ENCODE assay signal across 8 mouse cellular contexts in genomic region chr11:72029143-72029542, GRCm38 (mm10). TPM values are rescaled to one million over a fixed set of nuclear protein-coding genes. Genes with fewer than 3 reads are reported as not detected.
A peak's percentile ranks its signal among the peaks of the same experiment; 100 is the strongest.
DNase-seq lines count a peak whose midpoint lies in the region; ATAC-seq and TF ChIP-seq lines count a peak whose summit lies in the region.

No protein-coding gene starts in this region.

- no peaks in the 10 kb centered on the region for H3K27me3 ChIP-seq in heart, adult 2 months (ENCODE audit: control insufficient read depth, insufficient read depth, low read length)
- peaks cover 41% of the 10 kb centered on the region for H3K27me3 ChIP-seq in heart, embryonic 10.5 days (ENCODE audit: insufficient read depth, poor library complexity, severe bottlenecking)
- H3K27me3 ChIP-seq in forebrain, embryonic 14.5 days (replicated peaks; ENCODE audit: control insufficient read depth, insufficient read depth, low read length): 0 out of 2 replicates have a peak, but pooled peaks cover 3% of the 10 kb centered on the region
- 0 out of 2 replicates have a peak, but pooled peaks cover 3% of the 10 kb centered on the region for H3K27me3 ChIP-seq in liver, postnatal 0 days (ENCODE audit: insufficient read depth, low read length)

- TF ChIP-seq POLR2A in heart, adult 2 months (IDR thresholded peaks at IDR 0.05; ENCODE audit: insufficient read depth, low read depth, low read length): no peak

- no peaks in the 10 kb centered on the region for H3K36me3 ChIP-seq in heart, adult 2 months (ENCODE audit: control insufficient read depth, insufficient read depth, low read length)
- H3K36me3 ChIP-seq in heart, embryonic 10.5 days: no peaks in the 10 kb centered on the region
- H3K36me3 ChIP-seq in forebrain, embryonic 14.5 days (ENCODE audit: control insufficient read depth, insufficient read depth, low read length): no peaks in the 10 kb centered on the region
- no peaks in the 10 kb centered on the region for H3K36me3 ChIP-seq in liver, postnatal 0 days (replicated peaks; ENCODE audit: insufficient read depth, low read length)

- H3K9me3 ChIP-seq in heart, embryonic 10.5 days: no peaks in the 10 kb centered on the region
- H3K9me3 ChIP-seq in forebrain, embryonic 14.5 days (replicated peaks; ENCODE audit: control insufficient read depth, low read length): no peaks in the 10 kb centered on the region
- no peaks in the 10 kb centered on the region for H3K9me3 ChIP-seq in liver, postnatal 0 days (ENCODE audit: low read length)

- no peak overlapping the region for H3K9ac ChIP-seq in heart, adult 2 months (ENCODE audit: low read depth, low read length)
- H3K9ac ChIP-seq in forebrain, embryonic 14.5 days (ENCODE audit: low read length): no peak overlapping the region
- H3K9ac ChIP-seq in liver, postnatal 0 days (replicated peaks): no peak overlapping the region

- H3K79me2 ChIP-seq in heart, adult 2 months (replicated peaks; ENCODE audit: control insufficient read depth, insufficient read depth, low read length): no peaks in the 10 kb centered on the region

- TF ChIP-seq EP300 in heart, adult 2 months (IDR thresholded peaks at IDR 0.05; ENCODE audit: insufficient read depth, low read depth, low read length): no peak
- TF ChIP-seq EP300 in liver, postnatal 0 days (IDR thresholded peaks at IDR 0.05; ENCODE audit: low read depth): no peak

- no peaks in the 10 kb centered on the region for H3K4me1 ChIP-seq in heart, adult 2 months (ENCODE audit: control insufficient read depth, insufficient read depth, low read length)
- peaks cover 21% of the 10 kb centered on the region for H3K4me1 ChIP-seq in heart, embryonic 10.5 days
- no peaks in the 10 kb centered on the region for H3K4me1 ChIP-seq in forebrain, embryonic 14.5 days (ENCODE audit: control insufficient read depth, insufficient read depth, low read length)
- no peaks in the 10 kb centered on the region for H3K4me1 ChIP-seq in liver, postnatal 0 days (ENCODE audit: insufficient read depth)

- H3K4me3 ChIP-seq in heart, adult 2 months: no peak overlapping the region
- no peak overlapping the region for H3K4me3 ChIP-seq in heart, embryonic 10.5 days
- no peak overlapping the region for H3K4me3 ChIP-seq in forebrain, embryonic 14.5 days (ENCODE audit: low read depth, low read length)
- H3K4me3 ChIP-seq in liver, postnatal 0 days (ENCODE audit: low read depth, low read length): no peak overlapping the region

- peak; percentile 67 for ATAC-seq in forebrain, embryonic 14.5 days
- no peak for ATAC-seq in liver, postnatal 0 days

- TF ChIP-seq CTCF in heart, adult 2 months (IDR thresholded peaks at IDR 0.05): peak; percentile 55
- peak; percentile 56 for TF ChIP-seq CTCF in liver, postnatal 0 days (IDR thresholded peaks at IDR 0.05; ENCODE audit: low read depth)

- intact Hi-C loops in heart, adult 2 months (cut with DNase I): no loop called here

- DNase-seq in heart, adult 2 months: no peak
- no peak for DNase-seq in heart, embryonic 10.5 days (ENCODE audit: low spot score)
- peak; percentile 5 for DNase-seq in ovary, postnatal 10 days (ENCODE audit: low spot score)
- DNase-seq in ovary, postnatal 14 days (ENCODE audit: low spot score): no peak
- DNase-seq in forebrain, embryonic 14.5 days (ENCODE audit: low spot score): peak; percentile 61
- DNase-seq in liver, postnatal 0 days: no peak
- no peak for DNase-seq in spleen, adult 18-20 months
- no peak for DNase-seq in cerebellum, adult 18-20 months

- no peak overlapping the region for H3K27ac ChIP-seq in heart, adult 2 months
- no peak overlapping the region for H3K27ac ChIP-seq in heart, embryonic 10.5 days
- no peak overlapping the region for H3K27ac ChIP-seq in forebrain, embryonic 14.5 days (ENCODE audit: low read depth, low read length)
- H3K27ac ChIP-seq in liver, postnatal 0 days (ENCODE audit: low read depth): no peak overlapping the region

- 21% methylated on average over 23 of the region's 23 CpGs for WGBS in heart, adult 2 months
- WGBS in heart, embryonic 10.5 days: 15% methylated on average over 23 of the region's 23 CpGs
- WGBS in forebrain, embryonic 14.5 days: 24% methylated on average over 23 of the region's 23 CpGs
- 29% methylated on average over 23 of the region's 23 CpGs for WGBS in liver, postnatal 0 days (ENCODE audit: insufficient replicate concordance)

- H3K4me2 ChIP-seq in forebrain, embryonic 14.5 days (ENCODE audit: low read length): no peak overlapping the region
- no peak overlapping the region for H3K4me2 ChIP-seq in liver, postnatal 0 days (ENCODE audit: low read depth, low read length)

RNA-seq across cellular contexts. Expression of gene Aipl1, which starts 8.2 kb away (rescaled TPM):
- not detected for total RNA-seq in heart, adult 2 months (2021)
- 0.04 TPM in 1 of 2 replicates, not detected in the other for polyA plus RNA-seq in heart, adult 2 months (2012; rRNA removed)
- 1.7 and 2.0 TPM in 2 replicates for polyA plus RNA-seq in heart, embryonic 10.5 days (2016; fragmentation: Nextera tagmentation; extraction: Ambion mirVana)
- polyA plus RNA-seq in forebrain, embryonic 14.5 days (2014; fragmentation: Nextera tagmentation; extraction: Ambion mirVana): 0.09 TPM in 2 replicates
- polyA plus RNA-seq in liver, postnatal 0 days (2015; fragmentation: Nextera tagmentation; extraction: Ambion mirVana): 0.05 and 0.11 TPM in 2 replicates

RNA-seq across cellular contexts. Expression of gene Pimreg, which starts 12.7 kb away (rescaled TPM):
- under 1 TPM in 1 of 2 experiments, not detected in 1; 0.75 TPM for total RNA-seq in heart, adult 2 months (2021)
- polyA plus RNA-seq in heart, adult 2 months (2012; rRNA removed): 0.45 and 0.73 TPM in 2 replicates
- polyA plus RNA-seq in heart, embryonic 10.5 days (2016; fragmentation: Nextera tagmentation; extraction: Ambion mirVana): 121 and 150 TPM in 2 replicates
- polyA plus RNA-seq in forebrain, embryonic 14.5 days (2014; fragmentation: Nextera tagmentation; extraction: Ambion mirVana): 97.8 and 123 TPM in 2 replicates
- 7.0 and 7.4 TPM in 2 replicates for polyA plus RNA-seq in liver, postnatal 0 days (2015; fragmentation: Nextera tagmentation; extraction: Ambion mirVana)

Comparison
In these comparisons a context has a peak if more than half of its experiments do, and no peak if none do; other contexts are left out.
1. DNase-seq: peak in ovary, postnatal 10 days (single experiment) and forebrain, embryonic 14.5 days (single experiment); none in heart, adult 2 months (0 of 2), heart, embryonic 10.5 days (single experiment), ovary, postnatal 14 days (single experiment), liver, postnatal 0 days (single experiment), spleen, adult 18-20 months (0 of 2) and cerebellum, adult 18-20 months (0 of 2).
2. RNA of gene Pimreg, which starts 12.7 kb away (polyA plus RNA-seq): 121 to 150 TPM in heart, embryonic 10.5 days and 97.8 to 123 TPM in forebrain, embryonic 14.5 days; 7.0 to 7.4 TPM in liver, postnatal 0 days and 0.45 to 0.73 TPM in heart, adult 2 months; every median in the first group is over 10 times any median in the second.